Mouse (Mus musculus) liver, embryonic 14.5 days (tissue): ENCODE measurements around the gene Abhd13.

Source experiments
- CTCF ChIP-seq: IDR thresholded peaks from 2 replicates; pipeline ENCODE4 v1.5.1; 2016; ENCODE audit warnings: antibody characterized with exemption, low read depth, control low read depth
- EP300 ChIP-seq: IDR thresholded peaks from 2 replicates; pipeline ENCODE4 v1.6.1; 2016; ENCODE audit warnings: antibody characterized with exemption, low read depth

DNA sequence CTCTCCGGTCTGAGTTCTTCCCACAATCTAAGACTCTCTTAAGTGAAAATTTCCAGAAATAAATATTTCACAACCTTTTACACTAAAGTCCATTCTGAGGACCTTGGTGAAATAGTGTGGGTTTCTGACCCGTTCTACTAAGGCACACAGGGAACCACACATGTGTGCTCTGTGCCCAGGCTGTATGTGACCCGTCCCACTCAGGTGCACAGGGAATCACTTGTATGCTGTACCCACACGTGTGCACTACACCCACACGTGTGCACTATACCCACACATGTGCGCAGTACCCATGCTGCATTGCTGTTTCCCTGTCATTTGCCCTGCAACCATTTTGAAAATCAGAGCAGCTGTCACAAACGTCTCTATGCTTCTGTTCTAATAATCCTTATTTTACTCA is 41.9 kb upstream of the Abhd13 start:
- TF ChIP-seq CTCF (no peak), EP300 (no peak)
